Mouse (Mus musculus): Measurements from ENCODE around the gene Lgals3bp. TPM values are rescaled to one million over a fixed set of nuclear protein-coding genes. Genes with fewer than 3 reads are reported as not detected.

Gene Lgals3bp
- polyA plus RNA-seq, 2 experiments = 30.1 to 36.6 TPM

DNA sequence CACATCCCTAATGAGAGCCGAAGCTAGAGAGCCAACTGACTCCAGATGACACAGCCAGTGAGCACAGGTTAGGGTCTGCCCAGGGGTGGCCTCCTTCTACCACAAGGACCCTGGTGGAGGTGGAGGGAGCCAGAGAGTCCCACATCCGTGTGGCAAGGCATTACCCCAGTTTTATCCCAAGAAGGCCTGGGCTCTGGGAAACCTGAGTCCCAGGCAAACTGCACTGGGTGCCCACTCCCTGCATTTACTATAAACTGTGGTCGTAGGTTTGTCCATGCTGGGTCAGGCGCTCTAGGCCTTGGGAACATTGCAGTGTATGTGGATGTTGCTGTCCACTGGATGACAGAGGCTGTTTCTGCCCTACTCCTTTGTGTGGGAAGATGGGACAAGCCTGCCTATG is 697 bp downstream of the Lgals3bp start:
- no peak overlapping the region for H3K9ac ChIP-seq (replicated peaks)
- H3K36me3 ChIP-seq (replicated peaks; ENCODE audit: control insufficient read depth, insufficient read depth, low read depth) = no peaks in the 10 kb centered on the region; the same call in 1 of the 2 replicates
- H3K4me2 ChIP-seq (ENCODE audit: low read depth) = peak overlapping the region; percentile 28
- TF ChIP-seq CTCF (IDR thresholded peaks at IDR 0.05; ENCODE audit: low read depth) (no peak), EP300 (IDR thresholded peaks at IDR 0.05; ENCODE audit: low read depth) (no peak)
- WGBS (ENCODE audit: insufficient replicate concordance) = 58% methylated on average over 4 of the region's 4 CpGs
- H3K9me3 ChIP-seq (ENCODE audit: control insufficient read depth, low read length) = no peaks in the 10 kb centered on the region
- no peaks in the 10 kb centered on the region for H3K27me3 ChIP-seq (ENCODE audit: control insufficient read depth, insufficient read depth, low read length)
- no peak overlapping the region for H3K27ac ChIP-seq
- H3K4me3 ChIP-seq (ENCODE audit: insufficient read depth in 1 of 2, low read depth in 2 of 2, low read length in 2 of 2) = peak overlapping the region; percentile 1 to 34; a peak in 3 of 4 replicates
- H3K4me1 ChIP-seq (replicated peaks; ENCODE audit: control insufficient read depth in 2 of 2, insufficient read depth in 2 of 2, low read length in 1 of 2) = peaks cover 9 to 25% of the 10 kb centered on the region in 2 experiments
- no peak for DNase-seq (ENCODE audit: low read depth in 3 of 3, low spot score in 3 of 3)
- no peak for ATAC-seq (ENCODE audit: insufficient read depth)

DNA sequence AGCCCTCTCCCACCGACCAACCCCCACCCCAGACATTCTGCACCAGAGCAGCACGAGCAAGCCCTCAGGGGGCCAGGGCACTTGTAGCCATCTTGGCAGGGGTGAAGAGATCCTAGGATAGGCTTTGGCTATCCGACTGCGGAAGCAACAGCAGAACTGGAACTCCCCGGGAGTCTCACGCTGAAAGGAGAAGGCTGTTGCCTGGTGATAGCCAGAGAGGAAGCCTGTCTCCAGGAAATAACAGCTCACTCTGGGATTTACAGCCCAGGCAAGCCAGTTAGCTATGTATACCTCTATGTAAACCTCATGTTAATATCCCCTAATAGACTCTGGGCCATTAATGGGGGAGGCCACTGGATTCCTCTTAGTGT is 1.3 kb downstream of the Lgals3bp start:
- DNase-seq (ENCODE audit: low read depth in 3 of 3, low spot score in 3 of 3) = peak in 1 of 3 experiments; percentile 22
- WGBS (ENCODE audit: insufficient replicate concordance) = 5% methylated on average over 6 of the region's 6 CpGs
- no peak overlapping the region; the same call in 1 of the 2 replicates for H3K9ac ChIP-seq (replicated peaks)

DNA sequence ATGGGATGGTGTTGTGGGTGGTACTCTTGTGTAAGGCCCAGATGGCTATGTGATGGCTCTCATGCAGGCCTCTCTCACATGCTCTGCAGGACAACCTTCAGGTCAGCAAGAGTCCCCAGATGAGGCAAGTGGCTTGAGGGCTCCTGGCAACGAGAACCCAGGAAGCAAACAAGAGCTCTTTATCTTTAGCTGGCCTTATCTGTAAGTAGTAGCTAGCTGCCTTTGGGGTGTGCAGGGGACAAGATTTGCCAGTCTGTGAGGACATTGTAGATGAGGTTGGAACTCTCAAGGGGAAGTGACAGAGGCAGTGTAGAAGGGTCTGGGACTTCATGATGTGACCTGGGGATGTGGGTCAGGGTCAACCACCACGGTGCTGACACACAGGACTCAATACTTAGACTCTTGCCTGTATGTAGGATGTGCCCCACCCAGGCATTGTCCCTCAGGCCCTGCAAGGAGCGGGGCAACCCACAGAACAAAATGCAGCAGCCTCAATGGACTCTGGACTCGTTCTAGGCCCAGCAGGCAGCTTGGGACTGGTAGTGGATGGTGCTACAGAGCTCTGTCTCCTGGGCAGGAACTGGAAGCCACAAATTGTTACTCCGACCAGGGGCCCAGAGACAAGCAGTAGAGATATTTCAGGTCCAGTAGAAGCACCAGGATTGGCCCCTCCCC is 1.9 kb downstream of the Lgals3bp start:
- Histone ChIP-seq H3K27me3 (ENCODE audit: control insufficient read depth, insufficient read depth, low read length) (no peaks in the 10 kb centered on the region), H3K4me2 (ENCODE audit: low read depth) (peak overlapping the region; percentile 28), H3K27ac (no peak overlapping the region), H3K4me1 (replicated peaks; ENCODE audit: control insufficient read depth in 2 of 2, insufficient read depth in 2 of 2, low read length in 1 of 2) (peaks cover 9 to 25% of the 10 kb centered on the region in 2 experiments), H3K36me3 (replicated peaks; ENCODE audit: control insufficient read depth, insufficient read depth, low read depth) (no peaks in the 10 kb centered on the region; the same call in 1 of the 2 replicates), H3K9ac (replicated peaks) (no peak overlapping the region; the same call in 1 of the 2 replicates), H3K4me3 (ENCODE audit: insufficient read depth in 1 of 2, low read depth in 2 of 2, low read length in 2 of 2) (no peak overlapping the region), H3K9me3 (ENCODE audit: control insufficient read depth, low read length) (no peaks in the 10 kb centered on the region)
- no peak for DNase-seq (ENCODE audit: low read depth in 3 of 3, low spot score in 3 of 3)
- peak; percentile 55 for ATAC-seq (ENCODE audit: insufficient read depth)
- TF ChIP-seq EP300 (IDR thresholded peaks at IDR 0.05; ENCODE audit: low read depth) (peak; percentile 71), CTCF (IDR thresholded peaks at IDR 0.05; ENCODE audit: low read depth) (no peak)
- 13% methylated on average over 5 of the region's 5 CpGs for WGBS (ENCODE audit: insufficient replicate concordance)

More for the DNA sequence above, 1.3 kb downstream of the Lgals3bp start:
- H3K27me3 ChIP-seq (ENCODE audit: control insufficient read depth, insufficient read depth, low read length) = no peaks in the 10 kb centered on the region
- H3K4me2 ChIP-seq (ENCODE audit: low read depth) = peak overlapping the region; percentile 28
- peak; percentile 10; the same call in 1 of the 2 replicates for ATAC-seq (ENCODE audit: insufficient read depth)
- TF ChIP-seq CTCF (IDR thresholded peaks at IDR 0.05; ENCODE audit: low read depth) (no peak), EP300 (IDR thresholded peaks at IDR 0.05; ENCODE audit: low read depth) (no peak)
- H3K36me3 ChIP-seq (replicated peaks; ENCODE audit: control insufficient read depth, insufficient read depth, low read depth) = no peaks in the 10 kb centered on the region; the same call in 1 of the 2 replicates
- no peaks in the 10 kb centered on the region for H3K9me3 ChIP-seq (ENCODE audit: control insufficient read depth, low read length)
- peaks cover 9 to 25% of the 10 kb centered on the region in 2 experiments for H3K4me1 ChIP-seq (replicated peaks; ENCODE audit: control insufficient read depth in 2 of 2, insufficient read depth in 2 of 2, low read length in 1 of 2)
- no peak overlapping the region for H3K27ac ChIP-seq
- H3K4me3 ChIP-seq (ENCODE audit: insufficient read depth in 1 of 2, low read depth in 2 of 2, low read length in 2 of 2) = no peak overlapping the region

DNA sequence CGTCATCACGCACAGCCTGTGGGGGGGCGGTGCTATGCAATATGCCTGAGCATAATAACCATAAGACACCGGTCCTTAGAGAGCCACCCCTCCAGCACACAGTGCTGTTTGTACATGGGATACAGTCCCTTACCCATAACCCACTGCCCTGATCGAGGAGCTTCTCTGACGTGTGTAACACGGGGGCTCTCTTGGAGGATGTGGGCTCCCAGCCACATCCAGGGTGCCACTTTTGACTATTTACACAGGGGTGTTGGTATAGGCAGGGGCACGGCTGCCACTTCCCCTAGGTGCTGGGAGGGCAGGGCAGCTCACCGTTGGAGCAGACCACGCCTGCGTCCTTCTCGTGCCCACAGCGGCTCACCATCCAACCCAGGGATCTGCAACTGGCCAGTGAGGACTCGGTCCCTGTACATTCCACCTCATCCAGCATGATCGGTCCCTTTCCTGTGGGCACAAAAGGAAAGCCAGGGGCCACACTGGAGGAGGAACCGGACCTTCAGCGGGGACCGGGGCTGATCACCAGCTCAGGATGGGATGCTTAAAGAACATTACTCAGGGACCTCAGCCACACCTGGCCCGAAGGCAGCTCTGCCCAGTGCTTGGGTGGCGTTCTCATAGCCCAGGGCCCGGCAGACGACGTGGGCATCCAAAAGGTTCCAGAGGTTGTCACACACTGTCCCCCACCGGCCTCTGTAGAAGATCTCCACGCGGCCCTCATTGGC is 3.9 kb downstream of the Lgals3bp start:
- H3K9me3 ChIP-seq (ENCODE audit: control insufficient read depth, low read length) = no peaks in the 10 kb centered on the region
- H3K27me3 ChIP-seq (ENCODE audit: control insufficient read depth, insufficient read depth, low read length) = no peaks in the 10 kb centered on the region

DNA sequence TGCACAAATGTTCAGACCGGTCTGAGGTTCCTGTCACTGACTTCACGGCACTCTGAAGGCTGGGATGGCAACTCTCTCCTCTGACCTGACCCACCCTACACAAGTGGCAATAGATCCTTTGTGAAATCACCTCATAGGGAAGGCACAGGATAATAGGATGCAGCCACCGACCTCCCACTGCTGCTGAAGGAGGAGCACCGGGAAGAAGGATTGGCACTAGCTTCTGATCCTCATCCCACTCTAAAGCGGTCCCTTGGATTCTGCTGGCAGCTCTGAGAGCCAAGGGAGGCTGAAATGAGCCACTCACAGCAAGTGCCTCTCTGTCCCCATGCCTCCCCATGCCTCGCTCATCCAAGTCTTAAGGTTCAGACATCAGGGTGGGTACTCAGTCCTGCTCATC is 7.4 kb downstream of the Lgals3bp start:
- Histone ChIP-seq H3K4me2 (ENCODE audit: low read depth) (no peak overlapping the region), H3K27ac (no peak overlapping the region), H3K9me3 (ENCODE audit: control insufficient read depth, low read length) (no peaks in the 10 kb centered on the region), H3K4me1 (replicated peaks; ENCODE audit: control insufficient read depth in 2 of 2, insufficient read depth in 2 of 2, low read length in 1 of 2) (peaks cover under 1 to 2% of the 10 kb centered on the region in 2 experiments), H3K36me3 (replicated peaks; ENCODE audit: control insufficient read depth, insufficient read depth, low read depth) (no peaks in the 10 kb centered on the region; the same call in 1 of the 2 replicates), H3K4me3 (ENCODE audit: insufficient read depth in 1 of 2, low read depth in 2 of 2, low read length in 2 of 2) (no peak overlapping the region), H3K27me3 (ENCODE audit: control insufficient read depth, insufficient read depth, low read length) (no peaks in the 10 kb centered on the region), H3K9ac (replicated peaks) (no peak overlapping the region)
- WGBS (ENCODE audit: insufficient replicate concordance) = 45% methylated on average over 6 of the region's 6 CpGs
- DNase-seq (ENCODE audit: low read depth in 3 of 3, low spot score in 3 of 3) (no peak), ATAC-seq (ENCODE audit: insufficient read depth) (no peak)
- TF ChIP-seq EP300 (IDR thresholded peaks at IDR 0.05; ENCODE audit: low read depth) = no peak
- no peak for TF ChIP-seq CTCF (IDR thresholded peaks at IDR 0.05; ENCODE audit: low read depth)

More for the DNA sequence above, 3.9 kb downstream of the Lgals3bp start:
- H3K9ac ChIP-seq (replicated peaks) = no peak overlapping the region
- TF ChIP-seq EP300 (IDR thresholded peaks at IDR 0.05; ENCODE audit: low read depth) (no peak), CTCF (IDR thresholded peaks at IDR 0.05; ENCODE audit: low read depth) (no peak)
- peaks cover 9 to 25% of the 10 kb centered on the region in 2 experiments for H3K4me1 ChIP-seq (replicated peaks; ENCODE audit: control insufficient read depth in 2 of 2, insufficient read depth in 2 of 2, low read length in 1 of 2)
- H3K4me3 ChIP-seq (ENCODE audit: insufficient read depth in 1 of 2, low read depth in 2 of 2, low read length in 2 of 2) = no peak overlapping the region
- H3K27ac ChIP-seq = no peak overlapping the region
- DNase-seq (ENCODE audit: low read depth in 3 of 3, low spot score in 3 of 3) = no peak
- WGBS (ENCODE audit: insufficient replicate concordance) = 80% methylated on average over 26 of the region's 26 CpGs
- ATAC-seq (ENCODE audit: insufficient read depth) = no peak
- no peaks in the 10 kb centered on the region; the same call in 1 of the 2 replicates for H3K36me3 ChIP-seq (replicated peaks; ENCODE audit: control insufficient read depth, insufficient read depth, low read depth)
- H3K4me2 ChIP-seq (ENCODE audit: low read depth) = no peak overlapping the region

All from liver, embryonic 14.5 days (tissue).